Mouse (Mus musculus) MEL (cell line): ENCODE measurements around the gene Tmem86a. TPM values are rescaled to one million over a fixed set of nuclear protein-coding genes. Genes with fewer than 3 reads are reported as not detected.

ENCODE experiments used
- DNase-seq: peaks from one replicate; pipeline ENCODE4 v3.0.0; 2011; ENCODE audit warnings: low read depth, low spot score
- H3K27ac ChIP-seq: 2 replicates; pipeline ENCODE4 v1.5.1; 2012; ENCODE audit warnings: low read depth, mild to moderate bottlenecking, control low read depth, low read length, moderate library complexity; ENCODE audit not compliant: control insufficient read depth
- H3K27me3 ChIP-seq, 2 experiments: fragments of 150-350 bp in 1 of 2; sonication (generic) in 1 of 2; 2 replicates each; pipeline ENCODE4 v1.6.1; 2012; ENCODE audit warnings: low read length in 2 of 2, mild to moderate bottlenecking in 2 of 2, improper control_type of control experiment in 1 of 2, moderate library complexity in 1 of 2; ENCODE audit not compliant: insufficient read depth in 2 of 2, control insufficient read depth in 1 of 2
- H3K36me3 ChIP-seq, 2 experiments: 2 replicates each; pipeline ENCODE4 v1.6.1; 2012 to 2014; ENCODE audit warnings: low read length in 2 of 2, improper control_type of control experiment in 1 of 2, inconsistent platforms in 1 of 2, mild to moderate bottlenecking in 1 of 2; ENCODE audit not compliant: insufficient read depth in 2 of 2, control insufficient read depth in 1 of 2
- H3K4me1 ChIP-seq, 2 experiments: fragments of 150-350 bp in 1 of 2; sonication (generic) in 1 of 2; 2 replicates each; pipeline ENCODE4 v1.6.1; 2012; ENCODE audit warnings: low read length in 2 of 2, improper control_type of control experiment in 1 of 2, mild to moderate bottlenecking in 1 of 2; ENCODE audit not compliant: insufficient read depth in 2 of 2, control insufficient read depth in 1 of 2
- H3K4me3 ChIP-seq, 2 experiments: fragments of 150-350 bp in 1 of 2; sonication (generic) in 1 of 2; 2 replicates each; pipeline ENCODE4 v1.5.1; 2012; ENCODE audit warnings: low read depth in 2 of 2, low read length in 2 of 2, mild to moderate bottlenecking in 2 of 2, moderate library complexity in 2 of 2, control low read depth in 1 of 2, improper control_type of control experiment in 1 of 2; ENCODE audit not compliant: control insufficient read depth in 1 of 2, insufficient read depth in 1 of 2
- H3K79me2 ChIP-seq: 2 replicates; pipeline ENCODE4 v1.6.1; 2012; ENCODE audit warnings: mild to moderate bottlenecking, low read length, moderate library complexity; ENCODE audit not compliant: control insufficient read depth, poor library complexity, insufficient read depth
- H3K9ac ChIP-seq: 2 replicates; pipeline ENCODE4 v1.6.1; 2012; ENCODE audit warnings: low read depth, mild to moderate bottlenecking, control low read depth, low read length, moderate library complexity; ENCODE audit not compliant: control insufficient read depth, poor library complexity, severe bottlenecking
- H3K9me3 ChIP-seq: fragments of 150-350 bp; sonication (generic); replicated peaks from 2 replicates; pipeline ENCODE4 v1.6.1; 2012; ENCODE audit warnings: mild to moderate bottlenecking, low read length, improper control_type of control experiment, moderate library complexity; ENCODE audit not compliant: insufficient read depth
- CTCF ChIP-seq, 3 experiments: IDR thresholded peaks in 2 of 3; conservative IDR thresholded peaks in 1 of 3; 2 replicates each; pipeline ENCODE4 v1.5.1; 2011 to 2012; ENCODE audit warnings: low read length in 3 of 3, low read depth in 2 of 3, mild to moderate bottlenecking in 2 of 3, improper control_type of control experiment in 1 of 3, inconsistent platforms in 1 of 3, mixed read lengths in 1 of 3, moderate library complexity in 1 of 3; ENCODE audit not compliant: control insufficient read depth in 1 of 3, insufficient read depth in 1 of 3, poor library complexity in 1 of 3, severe bottlenecking in 1 of 3
- E2F4 ChIP-seq: IDR thresholded peaks from 2 replicates; pipeline ENCODE4 v1.6.1; 2011; ENCODE audit warnings: low read depth, low read length, improper control_type of control experiment, borderline replicate concordance
- MYB ChIP-seq: IDR thresholded peaks from 2 replicates; pipeline ENCODE4 v1.6.1; 2011; ENCODE audit warnings: mild to moderate bottlenecking, low read depth, low read length, improper control_type of control experiment
- MYC ChIP-seq: IDR thresholded peaks from 2 replicates; pipeline ENCODE4 v1.6.1; 2011; ENCODE audit warnings: low read depth, mild to moderate bottlenecking, low read length, improper control_type of control experiment, moderate library complexity
- POLR2A ChIP-seq, 2 experiments: IDR thresholded peaks; 2 replicates each; pipeline ENCODE4 v1.6.1; 2011 to 2012; ENCODE audit warnings: low read length in 2 of 2, mild to moderate bottlenecking in 2 of 2, control low read depth in 1 of 2, improper control_type of control experiment in 1 of 2, low read depth in 1 of 2, moderate library complexity in 1 of 2; ENCODE audit not compliant: control insufficient read depth in 1 of 2, insufficient read depth in 1 of 2, poor library complexity in 1 of 2
- RAD21 ChIP-seq: IDR thresholded peaks from 2 replicates; pipeline ENCODE4 v1.6.1; 2011; ENCODE audit warnings: mild to moderate bottlenecking, low read depth, low read length, improper control_type of control experiment
- SMC3 ChIP-seq: IDR thresholded peaks from 2 replicates; pipeline ENCODE4 v1.6.1; 2011; ENCODE audit warnings: low read depth, low read length, improper control_type of control experiment
- UBTF ChIP-seq: IDR thresholded peaks from 2 replicates; pipeline ENCODE4 v1.6.1; 2012; ENCODE audit warnings: low read depth, mild to moderate bottlenecking, inconsistent platforms, low read length, improper control_type of control experiment, moderate library complexity, borderline replicate concordance; ENCODE audit not compliant: insufficient read depth
- ZC3H11A ChIP-seq: IDR thresholded peaks from 2 replicates; pipeline ENCODE4 v1.6.1; 2012; ENCODE audit warnings: low read depth, mild to moderate bottlenecking, inconsistent platforms, low read length, improper control_type of control experiment
- polyA plus RNA-seq, 2 experiments: library from polyadenylated mRNA; stranded (reverse) in 1 of 2; unstranded in 1 of 2; fragments of >175 nt in 1 of 2; fragments of >200 nt in 1 of 2; gene quantifications; 2 replicates each; pipeline versions ENCODE4 v1.2.1 to v1.2.4; 2012; ENCODE audit warnings: low replicate concordance in 2 of 2, low read depth in 1 of 2; ENCODE audit not compliant: insufficient read length in 2 of 2, insufficient read depth in 1 of 2, missing spikeins in 1 of 2
- total RNA-seq: library from RNA; depleted of rRNA; stranded (reverse); fragments of 300-350 nt; gene quantifications from 2 replicates; pipeline ENCODE4 v1.2.3, GENCODE M21; 2012

Gene Tmem86a
- total and polyA plus RNA-seq, 3 experiments = 0.27 to 0.54 TPM; not detected in 1

GRCm38 (mm10) chr7:47081277-47081676 lies 30.9 kb downstream of the Tmem86a start:
- Histone ChIP-seq H3K36me3 (no peaks in the 10 kb centered on the region), H3K4me1 (no peaks in the 10 kb centered on the region), H3K4me3 (no peak overlapping the region), H3K9ac (no peak overlapping the region), H3K79me2 (no peaks in the 10 kb centered on the region)
- DNase-seq = peak; percentile 44
- TF ChIP-seq POLR2A (IDR thresholded peaks at IDR 0.05; ENCODE audit: control insufficient read depth in 1 of 2, insufficient read depth in 1 of 2, low read depth in 1 of 2, low read length in 2 of 2, poor library complexity in 1 of 2) = no peak
- TF ChIP-seq CTCF (IDR thresholded peaks at IDR 0.05 in 2 of 3, conservative IDR thresholded peaks at IDR 0.05 in 1 of 3; ENCODE audit: control insufficient read depth in 1 of 3, insufficient read depth in 1 of 3, low read depth in 2 of 3, low read length in 3 of 3, poor library complexity in 1 of 3, severe bottlenecking in 1 of 3) = peak; percentile 55 to 77 (median 76)
- TF ChIP-seq SMC3 = peak; percentile 87
- TF ChIP-seq ZC3H11A = peak; percentile 52
- peak; percentile 63 for TF ChIP-seq RAD21
- TF ChIP-seq E2F4 = no peak
- TF ChIP-seq, all 39 proteins: peak for 4
- no peak overlapping the region for H3K27ac ChIP-seq
- no peaks in the 10 kb centered on the region for H3K9me3 ChIP-seq
- no peaks in the 10 kb centered on the region for H3K27me3 ChIP-seq

GRCm38 (mm10) chr7:47085075-47085474 lies 34.7 kb downstream of the Tmem86a start:
- no peaks in the 10 kb centered on the region for H3K9me3 ChIP-seq
- H3K79me2 ChIP-seq = no peaks in the 10 kb centered on the region
- H3K36me3 ChIP-seq = no peaks in the 10 kb centered on the region
- no peaks in the 10 kb centered on the region for H3K4me1 ChIP-seq
- H3K27ac ChIP-seq = no peak overlapping the region
- TF ChIP-seq UBTF (no peak), CTCF (IDR thresholded peaks at IDR 0.05 in 2 of 3, conservative IDR thresholded peaks at IDR 0.05 in 1 of 3; ENCODE audit: control insufficient read depth in 1 of 3, insufficient read depth in 1 of 3, low read depth in 2 of 3, low read length in 3 of 3, poor library complexity in 1 of 3, severe bottlenecking in 1 of 3) (no peak)
- no peak for DNase-seq
- H3K9ac ChIP-seq = no peak overlapping the region
- no peak overlapping the region for H3K4me3 ChIP-seq
- no peaks in the 10 kb centered on the region; a peak in 2 of 4 replicates for H3K27me3 ChIP-seq

GRCm38 (mm10) chr7:47093935-47094334 lies 43.5 kb downstream of the Tmem86a start:
- Histone ChIP-seq H3K4me1 (no peaks in the 10 kb centered on the region), H3K27ac (no peak overlapping the region), H3K36me3 (no peaks in the 10 kb centered on the region), H3K27me3 (no peaks in the 10 kb centered on the region), H3K79me2 (no peaks in the 10 kb centered on the region), H3K9me3 (no peaks in the 10 kb centered on the region), H3K9ac (no peak overlapping the region), H3K4me3 (no peak overlapping the region)
- TF ChIP-seq UBTF (no peak), MYC (no peak), MYB (no peak)
- DNase-seq = no peak
